Mouse (Mus musculus): ENCODE results near the gene Ndufa5.

- TF ChIP-seq CTCF (IDR thresholded peaks at IDR 0.05; ENCODE audit: borderline replicate concordance, control insufficient read depth, extremely low read depth, insufficient read depth, low read length, poor library complexity) (no peak), POLR2A (IDR thresholded peaks at IDR 0.05; ENCODE audit: control insufficient read depth, extremely low read depth, insufficient read depth, low read length, poor library complexity) (no peak)
These were observed 3.1 kb upstream of the Ndufa5 start for GRCm38 (mm10) chr6:24530711-24531420.

Measured in thymus, adult 2 months (tissue).